Mouse (Mus musculus) forebrain, embryonic 12.5 days (tissue): ENCODE measurements around the gene Pqlc2. TPM values are rescaled to one million over a fixed set of nuclear protein-coding genes. Genes with fewer than 3 reads are reported as not detected.

Source experiments
- ATAC-seq: fragments of 200-750 bp; cut with Nextera tagmentation; 2 replicates; pipeline ENCODE4 v1.8.0; 2017; ENCODE audit warnings: moderate TSS enrichment; ENCODE audit not compliant: low FRiP score
- H3K27ac ChIP-seq: fragments of 300-500 bp; sonication (generic); 2 replicates; pipeline ENCODE4 v1.5.1; 2016; ENCODE audit warnings: mild to moderate bottlenecking
- H3K27me3 ChIP-seq: fragments of 300-500 bp; sonication (generic); 2 replicates; pipeline ENCODE4 v1.6.1; 2016; ENCODE audit warnings: mild to moderate bottlenecking
- H3K36me3 ChIP-seq: fragments of 300-500 bp; sonication (generic); replicated peaks from 2 replicates; pipeline ENCODE4 v1.6.1; 2016; ENCODE audit warnings: mild to moderate bottlenecking
- H3K4me1 ChIP-seq: fragments of 300-500 bp; sonication (generic); 2 replicates; pipeline ENCODE4 v1.6.1; 2016
- H3K4me2 ChIP-seq: fragments of 300-500 bp; sonication (generic); 2 replicates; pipeline ENCODE4 v1.6.1; 2016; ENCODE audit warnings: mild to moderate bottlenecking, moderate library complexity
- H3K4me3 ChIP-seq: fragments of 300-500 bp; sonication (generic); replicated peaks from 2 replicates; pipeline ENCODE4 v1.5.1; 2016; ENCODE audit warnings: mild to moderate bottlenecking
- H3K9ac ChIP-seq: fragments of 300-500 bp; sonication (generic); 2 replicates; pipeline ENCODE4 v1.6.1; 2016; ENCODE audit warnings: mild to moderate bottlenecking
- H3K9me3 ChIP-seq: fragments of 300-500 bp; sonication (generic); 2 replicates; pipeline ENCODE4 v1.6.1; 2016
- WGBS: fragments of 180-500 bp; shearing (Covaris S2); methylation state at CpG from one replicate; pipeline ENCODE4 v1.1.7; 2016; 5-methylcytosine and 5-hydroxymethylcytosine counted together
- polyA plus RNA-seq: library from polyadenylated mRNA; unstranded; fragments of >200 nt; fragmentation: Nextera tagmentation; extraction: Ambion mirVana; gene quantifications from 2 replicates; pipeline ENCODE4 v1.2.1, GENCODE M21; 2016

The Pqlc2 gene
- polyA plus RNA-seq, 1 experiment from 2014 or later = 12.5 TPM

GRCm38 (mm10) chr4:139256146-139256545 lies 54.4 kb downstream of the Pqlc2 start:
- Histone ChIP-seq H3K9me3 (no peaks in the 10 kb centered on the region), H3K4me2 (no peak overlapping the region), H3K4me1 (peaks cover 9% of the 10 kb centered on the region), H3K4me3 (no peak overlapping the region), H3K27ac (no peak overlapping the region), H3K9ac (no peak overlapping the region), H3K27me3 (no peaks in the 10 kb centered on the region), H3K36me3 (peaks cover 41% of the 10 kb centered on the region)
- 92% methylated on average over 4 of the region's 4 CpGs for WGBS
- ATAC-seq = no peak

GRCm38 (mm10) chr4:139253206-139253605 lies 57.3 kb downstream of the Pqlc2 start:
- WGBS = 92% methylated on average over 9 of the region's 9 CpGs
- Histone ChIP-seq H3K4me1 (peaks cover 37% of the 10 kb centered on the region), H3K4me2 (no peak overlapping the region), H3K27ac (no peak overlapping the region), H3K27me3 (no peaks in the 10 kb centered on the region), H3K4me3 (no peak overlapping the region), H3K36me3 (peaks cover 16% of the 10 kb centered on the region), H3K9ac (no peak overlapping the region), H3K9me3 (no peaks in the 10 kb centered on the region)
- ATAC-seq = no peak

GRCm38 (mm10) chr4:139252051-139252760 lies 58.3 kb downstream of the Pqlc2 start:
- no peaks in the 10 kb centered on the region for H3K9me3 ChIP-seq
- 60% methylated on average over 22 of the region's 22 CpGs for WGBS
- H3K4me2 ChIP-seq = no peak overlapping the region
- H3K4me1 ChIP-seq = peaks cover 47% of the 10 kb centered on the region
- H3K27ac ChIP-seq = peak overlapping the region; percentile 50; the same call in 1 of the 2 replicates
- H3K9ac ChIP-seq = no peak overlapping the region
- 0 out of 2 replicates have a peak, but pooled peaks have one; percentile 27 for ATAC-seq
- peaks cover 6% of the 10 kb centered on the region; the same call in 1 of the 2 replicates for H3K36me3 ChIP-seq
- no peak overlapping the region for H3K4me3 ChIP-seq
- no peaks in the 10 kb centered on the region for H3K27me3 ChIP-seq

GRCm38 (mm10) chr4:139250886-139251285 lies 59.6 kb downstream of the Pqlc2 start:
- H3K27me3 ChIP-seq = no peaks in the 10 kb centered on the region
- no peak for ATAC-seq
- no peak overlapping the region for H3K9ac ChIP-seq
- H3K4me2 ChIP-seq = no peak overlapping the region
- peaks cover 60% of the 10 kb centered on the region for H3K4me1 ChIP-seq
- WGBS = 74% methylated on average over 8 of the region's 8 CpGs
- H3K9me3 ChIP-seq = no peaks in the 10 kb centered on the region
- H3K36me3 ChIP-seq = 0 out of 2 replicates have a peak, but pooled peaks cover 3% of the 10 kb centered on the region
- no peak overlapping the region for H3K27ac ChIP-seq
- H3K4me3 ChIP-seq = no peak overlapping the region

- Histone ChIP-seq H3K9me3 (no peaks in the 10 kb centered on the region), H3K36me3 (0 out of 2 replicates have a peak, but pooled peaks cover 3% of the 10 kb centered on the region), H3K9ac (no peak overlapping the region), H3K4me3 (no peak overlapping the region), H3K27me3 (no peaks in the 10 kb centered on the region), H3K4me1 (peaks cover 67% of the 10 kb centered on the region), H3K4me2 (no peak overlapping the region), H3K27ac (0 out of 2 replicates have a peak overlapping the region, but pooled peaks have one; percentile 50)
- 72% methylated on average over 5 of the region's 5 CpGs for WGBS
- no peak for ATAC-seq
Measured at GRCm38 (mm10) chr4:139250043-139250442, 60.5 kb downstream of the Pqlc2 start.

GRCm38 (mm10) chr4:139248736-139249135 lies 61.8 kb downstream of the Pqlc2 start:
- no peaks in the 10 kb centered on the region for H3K27me3 ChIP-seq
- WGBS = 82% methylated on average over 5 of the region's 5 CpGs
- H3K4me3 ChIP-seq = no peak overlapping the region
- peaks cover 73% of the 10 kb centered on the region for H3K4me1 ChIP-seq
- no peak for ATAC-seq
- no peaks in the 10 kb centered on the region for H3K36me3 ChIP-seq
- H3K4me2 ChIP-seq = no peak overlapping the region
- H3K9ac ChIP-seq = no peak overlapping the region
- no peaks in the 10 kb centered on the region for H3K9me3 ChIP-seq
- H3K27ac ChIP-seq = 0 out of 2 replicates have a peak overlapping the region, but pooled peaks have one; percentile 9

GRCm38 (mm10) chr4:139247966-139248365 lies 62.5 kb downstream of the Pqlc2 start:
- Histone ChIP-seq H3K4me3 (no peak overlapping the region), H3K4me2 (no peak overlapping the region), H3K9ac (no peak overlapping the region), H3K4me1 (peaks cover 73% of the 10 kb centered on the region), H3K27ac (no peak overlapping the region), H3K27me3 (no peaks in the 10 kb centered on the region), H3K36me3 (peaks cover 4% of the 10 kb centered on the region; the same call in 1 of the 2 replicates), H3K9me3 (no peaks in the 10 kb centered on the region)
- 82% methylated on average over 7 of the region's 7 CpGs for WGBS
- ATAC-seq = no peak

GRCm38 (mm10) chr4:139246130-139246877 lies 64.2 kb downstream of the Pqlc2 start:
- peak; percentile 87 for ATAC-seq
- peak overlapping the region; percentile 15; the same call in 1 of the 2 replicates for H3K4me2 ChIP-seq
- no peak overlapping the region for H3K9ac ChIP-seq
- H3K4me1 ChIP-seq = peaks cover 69% of the 10 kb centered on the region
- peaks cover 18% of the 10 kb centered on the region for H3K36me3 ChIP-seq
- 19% methylated on average over 7 of the region's 7 CpGs for WGBS
- peak overlapping the region; percentile 84 for H3K27ac ChIP-seq
- no peaks in the 10 kb centered on the region for H3K27me3 ChIP-seq
- H3K4me3 ChIP-seq = no peak overlapping the region
- H3K9me3 ChIP-seq = no peaks in the 10 kb centered on the region

- no peak overlapping the region for H3K4me3 ChIP-seq
- ATAC-seq = no peak
- peaks cover 25% of the 10 kb centered on the region for H3K36me3 ChIP-seq
- WGBS = 84% methylated on average over 2 of the region's 2 CpGs
- no peak overlapping the region for H3K9ac ChIP-seq
- no peak overlapping the region for H3K4me2 ChIP-seq
- peaks cover 61% of the 10 kb centered on the region for H3K4me1 ChIP-seq
- H3K27ac ChIP-seq = peak overlapping the region; percentile 84
- H3K27me3 ChIP-seq = no peaks in the 10 kb centered on the region
- H3K9me3 ChIP-seq = no peaks in the 10 kb centered on the region
Measured at GRCm38 (mm10) chr4:139245534-139245933, 65.0 kb downstream of the Pqlc2 start.

GRCm38 (mm10) chr4:139244766-139245165 lies 65.7 kb downstream of the Pqlc2 start:
- Histone ChIP-seq H3K4me1 (peaks cover 54% of the 10 kb centered on the region), H3K9me3 (no peaks in the 10 kb centered on the region), H3K4me2 (no peak overlapping the region), H3K36me3 (peaks cover 33% of the 10 kb centered on the region), H3K9ac (no peak overlapping the region), H3K27me3 (no peaks in the 10 kb centered on the region), H3K27ac (no peak overlapping the region), H3K4me3 (no peak overlapping the region)
- WGBS = 76% methylated on average over 6 of the region's 6 CpGs
- ATAC-seq = no peak

GRCm38 (mm10) chr4:139244176-139244575 lies 66.3 kb downstream of the Pqlc2 start:
- no peak overlapping the region for H3K27ac ChIP-seq
- H3K27me3 ChIP-seq = no peaks in the 10 kb centered on the region
- H3K4me3 ChIP-seq = no peak overlapping the region
- no peak overlapping the region for H3K4me2 ChIP-seq
- WGBS = 94% methylated on average over 3 of the region's 3 CpGs
- peaks cover 37% of the 10 kb centered on the region for H3K36me3 ChIP-seq
- no peaks in the 10 kb centered on the region for H3K9me3 ChIP-seq
- H3K9ac ChIP-seq = no peak overlapping the region
- no peak for ATAC-seq
- H3K4me1 ChIP-seq = peaks cover 49% of the 10 kb centered on the region
